ENCODE assay signal across 24 mouse cellular contexts in the genomic region with DNA sequence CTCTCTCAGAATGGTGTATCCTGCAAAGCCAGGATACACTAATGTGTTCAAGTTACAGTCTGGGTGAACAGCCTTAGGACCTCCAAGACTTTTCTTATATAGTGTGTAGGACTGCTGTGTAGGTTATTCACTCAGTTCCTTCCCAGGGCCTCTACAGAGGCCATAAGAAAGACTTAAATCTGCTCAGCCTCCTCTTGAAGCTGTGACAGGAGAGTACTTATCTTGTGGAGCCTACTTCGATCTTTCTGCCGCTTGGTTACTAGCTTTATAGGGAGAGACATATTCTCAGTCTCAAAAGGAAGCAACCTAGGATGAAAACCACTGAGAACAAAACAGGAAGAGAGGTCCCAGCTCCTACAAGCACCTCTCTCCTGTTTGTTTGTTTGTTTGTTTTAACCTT.
DNase-seq lines count a peak whose midpoint lies in the region; ATAC-seq and TF ChIP-seq lines count a peak whose summit lies in the region.
"Had no signal": no experiment of that assay in that cellular context is flagged by ENCODE, and none has a peak within 500 bp of the region (broad histone marks: within the 10 kb centered on the region; RNA-seq: fewer than 3 reads in every experiment).

No protein-coding gene starts in this region.

- WGBS in intestine, postnatal 0 days, result 84% methylated on average over 2 of the region's 2 CpGs
- WGBS in intestine, embryonic 15.5 days, result 78% methylated on average over 2 of the region's 2 CpGs
- 4% methylated on average over 2 of the region's 2 CpGs for WGBS in thymus, adult 2 months
- 87% methylated on average over 2 of the region's 2 CpGs for WGBS in small intestine, adult 2 months

- H3K27ac ChIP-seq in gastrocnemius, adult 2 months, result peak overlapping the region; percentile 92
- H3K27ac ChIP-seq in intestine, postnatal 0 days (ENCODE audit: low read depth, low read length), result peak overlapping the region; percentile 50
- H3K27ac ChIP-seq in intestine, embryonic 15.5 days, result no peak overlapping the region
- peak overlapping the region; percentile 16; the same call in 1 of the 2 replicates for H3K27ac ChIP-seq in thymus, adult 2 months (ENCODE audit: control insufficient read depth, insufficient read depth, low read length)
- H3K27ac ChIP-seq in small intestine, adult 2 months (ENCODE audit: insufficient read depth, low read depth, low read length), result peak overlapping the region; percentile 42
- H3K27ac ChIP-seq: embryonic facial prominence, embryonic 10.5 days; forebrain, embryonic 15.5 days; hindbrain, embryonic 14.5 days; liver, embryonic 13.5 days; neural tube, embryonic 15.5 days had no signal

- H3K9ac ChIP-seq in intestine, postnatal 0 days (ENCODE audit: low read depth, low read length), result no peak overlapping the region
- no peak overlapping the region for H3K9ac ChIP-seq in intestine, embryonic 15.5 days
- H3K9ac ChIP-seq: forebrain, embryonic 15.5 days; hindbrain, embryonic 14.5 days; liver, embryonic 13.5 days; neural tube, embryonic 15.5 days had no signal

- no peaks in the 10 kb centered on the region for H3K9me3 ChIP-seq in intestine, postnatal 0 days (ENCODE audit: control insufficient read depth)
- no peaks in the 10 kb centered on the region for H3K9me3 ChIP-seq in intestine, embryonic 15.5 days
- H3K9me3 ChIP-seq: embryonic facial prominence, embryonic 10.5 days; forebrain, embryonic 15.5 days; G1E; liver, embryonic 13.5 days; neural tube, embryonic 15.5 days had no signal

- intact Hi-C loops in gastrocnemius, adult 2 months (cut with DNase I), result loop anchor here (2.0 to 5.0 kb wide), 2 partner anchors 36 to 78 kb away; no protein-coding TSS in a partner anchor

- peaks cover 3% of the 10 kb centered on the region; the same call in 1 of the 2 replicates for H3K4me1 ChIP-seq in intestine, postnatal 0 days (replicated peaks; ENCODE audit: control insufficient read depth, insufficient read depth, low read length)
- H3K4me1 ChIP-seq in intestine, embryonic 15.5 days (replicated peaks), result 0 out of 2 replicates have a peak, but pooled peaks cover 3% of the 10 kb centered on the region
- H3K4me1 ChIP-seq in thymus, adult 2 months (replicated peaks; ENCODE audit: control insufficient read depth, insufficient read depth, low read length), result peaks cover 37% of the 10 kb centered on the region
- H3K4me1 ChIP-seq in small intestine, adult 2 months (ENCODE audit: control insufficient read depth, insufficient read depth, insufficient read length, low read length), result peaks cover 8% of the 10 kb centered on the region
- H3K4me1 ChIP-seq: embryonic facial prominence, embryonic 10.5 days; forebrain, embryonic 15.5 days had no signal

- H3K4me2 ChIP-seq in intestine, postnatal 0 days (replicated peaks; ENCODE audit: low read depth), result no peak overlapping the region
- H3K4me2 ChIP-seq in intestine, embryonic 15.5 days (replicated peaks), result no peak overlapping the region
- H3K4me2 ChIP-seq: forebrain, embryonic 15.5 days; hindbrain, embryonic 14.5 days; liver, embryonic 13.5 days; midbrain, embryonic 11.5 days; neural tube, embryonic 15.5 days had no signal

- TF ChIP-seq POLR2A in thymus, adult 2 months (IDR thresholded peaks at IDR 0.05; ENCODE audit: control insufficient read depth, extremely low read depth, insufficient read depth, low read length, poor library complexity), result no peak
- TF ChIP-seq POLR2A in small intestine, adult 2 months (IDR thresholded peaks at IDR 0.05; ENCODE audit: low read depth, low read length), result no peak

- TF ChIP-seq CTCF in gastrocnemius, adult 2 months (IDR thresholded peaks at IDR 0.05), result no peak
- TF ChIP-seq CTCF in intestine, postnatal 0 days (IDR thresholded peaks at IDR 0.05; ENCODE audit: low read depth), result no peak
- TF ChIP-seq CTCF in thymus, adult 2 months (IDR thresholded peaks at IDR 0.05; ENCODE audit: borderline replicate concordance, control insufficient read depth, extremely low read depth, insufficient read depth, low read length, poor library complexity), result no peak
- TF ChIP-seq CTCF in small intestine, adult 2 months (IDR thresholded peaks at IDR 0.05; ENCODE audit: extremely low read depth, insufficient read length, insufficient replicate concordance, low read depth, low read length), result no peak

- ATAC-seq in intestine, postnatal 0 days, result no peak
- ATAC-seq in intestine, embryonic 15.5 days, result no peak
- ATAC-seq: forebrain, embryonic 15.5 days; Patski had no signal

- DNase-seq in gastrocnemius, adult 2 months, result no peak
- DNase-seq in gastrocnemius, adult 8-10 months (ENCODE audit: low spot score in 2 of 2), result no peak
- peak; percentile 20 for DNase-seq in thymus, adult 2 months
- DNase-seq in thymus, adult 18-20 months, result no peak
- DNase-seq in adrenal gland, postnatal 25 days, result no peak
- DNase-seq: cerebellum, adult 11 months; cerebellum, adult 9-11 months; heart, postnatal 4 days; liver, embryonic 13.5 days; lung, adult 2 months; lung, postnatal 14 days; right cerebral cortex, adult 18-20 months; right cerebral cortex, postnatal 4 days had no signal

- H3K36me3 ChIP-seq in intestine, postnatal 0 days (ENCODE audit: control insufficient read depth, insufficient read depth), result no peaks in the 10 kb centered on the region
- no peaks in the 10 kb centered on the region for H3K36me3 ChIP-seq in intestine, embryonic 15.5 days
- H3K36me3 ChIP-seq in thymus, adult 2 months (ENCODE audit: control insufficient read depth, insufficient read depth, low read length), result no peaks in the 10 kb centered on the region
- H3K36me3 ChIP-seq in small intestine, adult 2 months (ENCODE audit: control insufficient read depth, insufficient read depth, low read length), result no peaks in the 10 kb centered on the region
- H3K36me3 ChIP-seq: embryonic facial prominence, embryonic 10.5 days; forebrain, embryonic 15.5 days; G1E; liver, embryonic 13.5 days; neural tube, embryonic 15.5 days had no signal

- H3K4me3 ChIP-seq in gastrocnemius, adult 2 months, result peak overlapping the region; percentile 66
- H3K4me3 ChIP-seq in intestine, postnatal 0 days (ENCODE audit: low read depth, low read length), result no peak overlapping the region
- no peak overlapping the region for H3K4me3 ChIP-seq in intestine, embryonic 15.5 days (replicated peaks)
- no peak overlapping the region for H3K4me3 ChIP-seq in thymus, adult 2 months (ENCODE audit: control insufficient read depth, insufficient read depth, low read length)
- no peak overlapping the region for H3K4me3 ChIP-seq in small intestine, adult 2 months (ENCODE audit: low read depth, low read length)
- H3K4me3 ChIP-seq: embryonic facial prominence, embryonic 10.5 days; forebrain, embryonic 15.5 days; liver, embryonic 13.5 days; neural tube, embryonic 15.5 days had no signal

- no peaks in the 10 kb centered on the region for H3K27me3 ChIP-seq in intestine, postnatal 0 days (replicated peaks; ENCODE audit: control insufficient read depth, insufficient read depth, low read length)
- H3K27me3 ChIP-seq in intestine, embryonic 15.5 days (replicated peaks), result no peaks in the 10 kb centered on the region
- H3K27me3 ChIP-seq in thymus, adult 2 months (ENCODE audit: control insufficient read depth, insufficient read depth, low read length), result no peaks in the 10 kb centered on the region
- no peaks in the 10 kb centered on the region for H3K27me3 ChIP-seq in small intestine, adult 2 months (ENCODE audit: control insufficient read depth, insufficient read depth, low read length)
- H3K27me3 ChIP-seq: CH12.LX; forebrain, embryonic 15.5 days; liver, embryonic 13.5 days; neural tube, embryonic 15.5 days had no signal
